Mouse (Mus musculus): Measurements from ENCODE around the gene Ssb. TPM values are rescaled to one million over a fixed set of nuclear protein-coding genes. Genes with fewer than 3 reads are reported as not detected.

Gene Ssb
- polyA plus RNA-seq, 2 experiments from 2014 or later: 313 to 322 TPM

Other genes with a start within 250 kb of the Ssb start
- gene Bbs5, start 214.4 kb upstream of the Ssb start, polyA plus RNA-seq (2017; shearing (Covaris generic)): under 1 TPM; 0.62 to 0.70 TPM
- gene Klhl41, start 191.4 kb upstream of the Ssb start, polyA plus RNA-seq (2017; shearing (Covaris generic)): not detected
- gene Fastkd1, start 148.0 kb upstream of the Ssb start, polyA plus RNA-seq (2017; shearing (Covaris generic)): 10 to 100 TPM in 1 of 2 experiments, 1 to 10 TPM in 1; 8.4 to 10.6 TPM
- 100 to 1,000 TPM; 176 to 203 TPM for gene Ppig, start 139.0 kb upstream of the Ssb start, polyA plus RNA-seq (2017; shearing (Covaris generic))
- 1 to 10 TPM; 3.8 to 4.7 TPM for gene Ccdc173, start 72.0 kb upstream of the Ssb start, polyA plus RNA-seq (2017; shearing (Covaris generic))
- gene Phospho2, start 71.9 kb upstream of the Ssb start, polyA plus RNA-seq (2017; shearing (Covaris generic)): 10 to 100 TPM; 44.8 to 47.8 TPM
- under 1 TPM in 1 of 2 experiments, not detected in 1; 0.34 TPM for gene Klhl23, start 39.6 kb upstream of the Ssb start, polyA plus RNA-seq (2017; shearing (Covaris generic))
- gene Mettl5, start 24.1 kb downstream of the Ssb start, polyA plus RNA-seq (2017; shearing (Covaris generic)): 10 to 100 TPM; 57.9 to 63.0 TPM
- 10 to 100 TPM; 13.1 to 16.7 TPM for gene Ubr3, start 35.7 kb downstream of the Ssb start, polyA plus RNA-seq (2017; shearing (Covaris generic))
- gene Myo3b, start 177.6 kb downstream of the Ssb start, polyA plus RNA-seq (2017; shearing (Covaris generic)): 10 to 100 TPM in 1 of 2 experiments, 1 to 10 TPM in 1; 8.3 to 12.4 TPM